Mouse (Mus musculus) forebrain, embryonic 16.5 days (tissue): ENCODE data around the gene Fut8. TPM values are rescaled to one million over a fixed set of nuclear protein-coding genes. Genes with fewer than 3 reads are reported as not detected.

Source experiments
- ATAC-seq: fragments of 200-750 bp; cut with Nextera tagmentation; 2 replicates; pipeline ENCODE4 v1.8.0; 2017; ENCODE audit warnings: mild to moderate bottlenecking, moderate library complexity
- H3K27ac ChIP-seq: fragments of 300-500 bp; sonication (generic); 2 replicates; pipeline ENCODE4 v1.5.1; 2014; ENCODE audit warnings: low read length, control low read depth
- H3K27me3 ChIP-seq: fragments of 300-500 bp; sonication (generic); replicated peaks from 2 replicates; pipeline ENCODE4 v1.6.1; 2014; ENCODE audit warnings: low read length; ENCODE audit not compliant: control insufficient read depth, insufficient read depth
- H3K36me3 ChIP-seq: fragments of 300-500 bp; sonication (generic); 2 replicates; pipeline ENCODE4 v1.6.1; 2014; ENCODE audit not compliant: control insufficient read depth, insufficient read depth
- H3K4me1 ChIP-seq: fragments of 300-500 bp; sonication (generic); replicated peaks from 2 replicates; pipeline ENCODE4 v1.6.1; 2014; ENCODE audit warnings: low read length; ENCODE audit not compliant: control insufficient read depth, insufficient read depth
- H3K4me2 ChIP-seq: fragments of 300-500 bp; sonication (generic); 2 replicates; pipeline ENCODE4 v1.6.1; 2014; ENCODE audit warnings: mild to moderate bottlenecking, low read length, control low read depth
- H3K4me3 ChIP-seq: fragments of 300-500 bp; sonication (generic); replicated peaks from 2 replicates; pipeline ENCODE4 v1.5.1; 2014; ENCODE audit warnings: mild to moderate bottlenecking, low read length, control low read depth
- H3K9ac ChIP-seq: fragments of 300-500 bp; sonication (generic); replicated peaks from 2 replicates; pipeline ENCODE4 v1.6.1; 2014; ENCODE audit warnings: low read depth, low read length, control low read depth
- H3K9me3 ChIP-seq: fragments of 300-500 bp; sonication (generic); 2 replicates; pipeline ENCODE4 v1.6.1; 2016; ENCODE audit warnings: low read length; ENCODE audit not compliant: control insufficient read depth
- WGBS: fragments of 180-500 bp; shearing (Covaris S2); extraction: QIAGEN DNeasy Blood & Tissue Kit; methylation state at CpG from one replicate; pipeline ENCODE4 v1.1.7; 2014; 5-methylcytosine and 5-hydroxymethylcytosine counted together
- polyA plus RNA-seq: library from polyadenylated mRNA; unstranded; fragments of >200 nt; fragmentation: Nextera tagmentation; extraction: Ambion mirVana; gene quantifications from 2 replicates; pipeline ENCODE4 v1.2.1, GENCODE M21; 2015

The Fut8 gene
- polyA plus RNA-seq, 1 experiment from 2014 or later, result 37.9 TPM

GRCm38 (mm10) chr12:77500439-77501055 lies 262.6 kb downstream of the Fut8 start:
- Histone ChIP-seq H3K4me2 (no peak overlapping the region), H3K9ac (no peak overlapping the region), H3K9me3 (no peaks in the 10 kb centered on the region), H3K36me3 (no peaks in the 10 kb centered on the region), H3K4me1 (no peaks in the 10 kb centered on the region), H3K4me3 (no peak overlapping the region), H3K27me3 (no peaks in the 10 kb centered on the region), H3K27ac (no peak overlapping the region)
- no peak for ATAC-seq
- 80% methylated on average over 5 of the region's 5 CpGs for WGBS

GRCm38 (mm10) chr12:77501466-77502240 lies 263.7 kb downstream of the Fut8 start:
- WGBS, result 58% methylated on average over 7 of the region's 7 CpGs
- no peak overlapping the region for H3K4me3 ChIP-seq
- H3K4me1 ChIP-seq, result no peaks in the 10 kb centered on the region
- H3K9ac ChIP-seq, result no peak overlapping the region
- no peak overlapping the region for H3K4me2 ChIP-seq
- H3K36me3 ChIP-seq, result no peaks in the 10 kb centered on the region
- no peaks in the 10 kb centered on the region for H3K9me3 ChIP-seq
- ATAC-seq, result no peak
- H3K27me3 ChIP-seq, result no peaks in the 10 kb centered on the region
- no peak overlapping the region for H3K27ac ChIP-seq

- Histone ChIP-seq H3K36me3 (no peaks in the 10 kb centered on the region), H3K4me1 (no peaks in the 10 kb centered on the region), H3K9ac (no peak overlapping the region), H3K4me3 (no peak overlapping the region), H3K4me2 (no peak overlapping the region), H3K27me3 (no peaks in the 10 kb centered on the region), H3K27ac (no peak overlapping the region), H3K9me3 (no peaks in the 10 kb centered on the region)
- 89% methylated on average over 3 of the region's 3 CpGs for WGBS
- ATAC-seq, result no peak
These were observed 264.3 kb downstream of the Fut8 start for GRCm38 (mm10) chr12:77502243-77502642.

GRCm38 (mm10) chr12:77505431-77505830 lies 267.5 kb downstream of the Fut8 start:
- Histone ChIP-seq H3K4me3 (no peak overlapping the region), H3K27me3 (no peaks in the 10 kb centered on the region), H3K4me2 (no peak overlapping the region), H3K9ac (no peak overlapping the region), H3K4me1 (no peaks in the 10 kb centered on the region), H3K27ac (no peak overlapping the region), H3K36me3 (no peaks in the 10 kb centered on the region), H3K9me3 (no peaks in the 10 kb centered on the region)
- no peak for ATAC-seq
- WGBS, result 93% methylated on average over 2 of the region's 2 CpGs

- no peaks in the 10 kb centered on the region for H3K9me3 ChIP-seq
- H3K27ac ChIP-seq, result no peak overlapping the region
- no peak for ATAC-seq
- H3K4me2 ChIP-seq, result no peak overlapping the region
- WGBS, result 94% methylated on average over 24 of the region's 24 CpGs
- H3K9ac ChIP-seq, result no peak overlapping the region
- H3K36me3 ChIP-seq, result no peaks in the 10 kb centered on the region
- no peaks in the 10 kb centered on the region for H3K27me3 ChIP-seq
- H3K4me1 ChIP-seq, result no peaks in the 10 kb centered on the region
- no peak overlapping the region for H3K4me3 ChIP-seq
These were observed 269.8 kb downstream of the Fut8 start for GRCm38 (mm10) chr12:77507770-77508169.

- H3K4me3 ChIP-seq, result no peak overlapping the region
- H3K27ac ChIP-seq, result no peak overlapping the region
- no peak overlapping the region for H3K4me2 ChIP-seq
- H3K36me3 ChIP-seq, result no peaks in the 10 kb centered on the region
- H3K4me1 ChIP-seq, result no peaks in the 10 kb centered on the region
- no peaks in the 10 kb centered on the region for H3K27me3 ChIP-seq
- H3K9me3 ChIP-seq, result no peaks in the 10 kb centered on the region
- no peak for ATAC-seq
- H3K9ac ChIP-seq, result no peak overlapping the region
- 75% methylated on average over 7 of the region's 7 CpGs for whole genome bisulfite sequencing
These were observed 272.8 kb downstream of the Fut8 start for GRCm38 (mm10) chr12:77510758-77511157.

- Histone ChIP-seq H3K4me2 (no peak overlapping the region), H3K9ac (no peak overlapping the region), H3K27me3 (no peaks in the 10 kb centered on the region), H3K36me3 (no peaks in the 10 kb centered on the region), H3K9me3 (no peaks in the 10 kb centered on the region), H3K4me3 (no peak overlapping the region), H3K4me1 (no peaks in the 10 kb centered on the region), H3K27ac (no peak overlapping the region)
- WGBS, result 87% methylated on average over 9 of the region's 9 CpGs
- ATAC-seq, result no peak
These were observed 273.3 kb downstream of the Fut8 start for GRCm38 (mm10) chr12:77511206-77511605.

GRCm38 (mm10) chr12:77511631-77512030 lies 273.7 kb downstream of the Fut8 start:
- H3K4me1 ChIP-seq, result no peaks in the 10 kb centered on the region
- no peak overlapping the region for H3K27ac ChIP-seq
- H3K9ac ChIP-seq, result no peak overlapping the region
- no peak overlapping the region for H3K4me2 ChIP-seq
- no peak overlapping the region for H3K4me3 ChIP-seq
- no peaks in the 10 kb centered on the region for H3K9me3 ChIP-seq
- H3K36me3 ChIP-seq, result no peaks in the 10 kb centered on the region
- no peak for ATAC-seq
- 76% methylated on average over 3 of the region's 3 CpGs for WGBS
- H3K27me3 ChIP-seq, result no peaks in the 10 kb centered on the region

GRCm38 (mm10) chr12:77516805-77517204 lies 278.9 kb downstream of the Fut8 start:
- Histone ChIP-seq H3K4me3 (no peak overlapping the region), H3K4me2 (no peak overlapping the region), H3K4me1 (no peaks in the 10 kb centered on the region), H3K9me3 (no peaks in the 10 kb centered on the region), H3K36me3 (no peaks in the 10 kb centered on the region), H3K27me3 (no peaks in the 10 kb centered on the region), H3K9ac (no peak overlapping the region), H3K27ac (no peak overlapping the region)
- 80% methylated on average over 6 of the region's 6 CpGs for WGBS
- no peak for ATAC-seq
